Mouse (Mus musculus) spleen, adult 12 weeks (tissue): ENCODE results near the gene Micall1.

Source experiments
- DNase-seq: peaks from one replicate; pipeline ENCODE4 v3.0.0; 2022; ENCODE audit warnings: low spot score

Micall1 gene

DNA sequence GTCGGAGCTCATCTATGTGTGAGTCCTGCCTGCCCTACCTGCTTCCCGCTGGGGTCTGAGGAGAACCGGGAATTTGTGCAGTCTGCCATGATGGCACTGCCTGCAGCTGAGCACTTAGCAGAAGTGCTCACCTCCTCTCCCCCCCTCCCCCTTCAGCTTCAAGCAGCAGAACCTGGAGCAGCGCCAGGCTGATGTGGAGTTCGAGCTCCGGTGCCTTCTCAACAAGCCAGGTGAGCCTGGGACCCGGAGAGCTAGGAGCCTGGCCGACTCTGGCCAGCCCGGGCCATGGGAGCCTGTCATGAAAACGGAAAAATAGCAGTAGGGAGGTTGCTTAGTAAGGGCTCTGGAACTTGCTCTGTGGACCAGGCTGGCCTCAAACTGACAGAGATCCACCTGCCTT lies 22.1 kb downstream of the Micall1 start:
- DNase-seq, result no peak

DNA sequence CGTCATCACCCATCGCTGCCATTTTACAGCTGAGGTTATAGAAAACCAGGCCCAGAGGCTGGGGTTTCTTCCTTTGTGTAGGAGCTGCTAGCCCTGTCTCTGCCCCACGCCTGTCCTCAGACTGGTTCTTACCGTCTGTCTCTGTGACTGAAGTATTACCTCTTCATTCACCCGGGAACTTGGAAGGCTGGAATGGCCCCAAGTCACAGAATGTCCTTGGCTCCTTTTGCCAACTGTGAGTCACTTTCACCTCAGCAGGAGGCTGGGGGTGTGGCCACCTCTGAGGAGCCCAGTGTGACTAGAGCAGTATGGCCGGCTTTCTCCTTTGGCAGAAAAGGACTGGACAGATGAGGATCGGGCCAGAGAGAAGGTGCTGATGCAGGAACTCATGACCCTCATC lies 22.7 kb downstream of the Micall1 start:
- no peak for DNase-seq

DNA sequence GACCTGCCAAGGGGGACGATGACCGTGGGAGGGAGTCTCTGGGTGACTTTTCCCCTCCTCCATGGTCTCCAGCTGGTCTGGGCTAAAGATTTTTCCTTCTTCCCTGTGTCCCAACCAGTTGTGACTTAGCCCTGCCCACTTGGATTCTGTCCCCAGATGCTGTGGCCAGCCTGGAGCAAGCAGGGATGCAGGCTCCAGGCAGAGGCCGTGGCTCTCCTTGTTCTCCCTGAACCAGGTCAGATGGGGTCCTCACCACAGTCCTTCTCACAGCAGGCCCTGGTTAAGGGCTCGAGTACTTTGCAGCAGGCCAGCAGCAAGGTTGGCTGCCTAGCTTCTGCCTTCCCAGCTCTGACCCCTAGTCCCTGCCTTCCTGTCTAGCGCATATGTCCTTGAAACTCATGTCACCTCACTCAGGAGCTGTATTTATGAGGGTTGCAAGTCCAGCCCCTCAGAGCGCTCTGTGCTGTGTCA lies 24.5 kb downstream of the Micall1 start:
- DNase-seq, result no peak

DNA sequence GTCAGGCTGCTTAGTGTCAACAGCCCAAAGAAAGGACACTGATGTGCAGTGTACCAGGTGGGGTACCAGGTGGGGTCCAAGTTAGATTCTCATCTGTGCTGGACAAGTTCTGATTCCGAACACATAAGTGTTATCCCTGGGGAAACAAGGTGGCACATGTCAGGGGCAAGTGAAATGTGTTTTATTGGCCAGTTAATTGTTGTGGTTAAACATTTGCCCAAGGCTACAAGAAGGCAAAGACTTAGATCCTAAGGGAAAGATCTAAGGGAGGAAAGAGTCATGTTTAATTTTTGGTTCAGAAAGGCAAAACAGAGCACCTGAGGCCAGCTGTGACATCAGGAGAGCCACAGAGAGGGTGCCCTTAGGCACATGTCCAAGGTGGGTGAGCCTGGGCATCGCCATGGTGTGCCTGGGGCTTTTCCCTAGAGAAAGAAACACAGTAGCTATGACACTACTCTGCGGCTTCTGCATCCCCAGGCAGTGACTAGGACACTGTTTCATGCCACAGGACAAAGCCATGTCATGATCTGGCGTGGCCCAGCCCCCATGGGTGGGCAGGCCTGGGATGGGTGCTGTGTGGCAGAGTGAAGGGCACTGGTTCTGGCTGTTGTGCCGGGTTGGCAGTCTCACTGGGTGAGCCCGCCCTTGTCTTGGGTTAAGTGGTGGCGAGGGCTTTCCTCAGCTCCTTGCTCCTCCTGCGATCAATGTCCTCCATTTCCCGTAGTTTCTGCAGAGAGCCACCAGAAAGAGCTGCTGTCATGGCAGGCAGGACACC lies 26.0 kb downstream of the Micall1 start:
- no peak for DNase-seq

DNA sequence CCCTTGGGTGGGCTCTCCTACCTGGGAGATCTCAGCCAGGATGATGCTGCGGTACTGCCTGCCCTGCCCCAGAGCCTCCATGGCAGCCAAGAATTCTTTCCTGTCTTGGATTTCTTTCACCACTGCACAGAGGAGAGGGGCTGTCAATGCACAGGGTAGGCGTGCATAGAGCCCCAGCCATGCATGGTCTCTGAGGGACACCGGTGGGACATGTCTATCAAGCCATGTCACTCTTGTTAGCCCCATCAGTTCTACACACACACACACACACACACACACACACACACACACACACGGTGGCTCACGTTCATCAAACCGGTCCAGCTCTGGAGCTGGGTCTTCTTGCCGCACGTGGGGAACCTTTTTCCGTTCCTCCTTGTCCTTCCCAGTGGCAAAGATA lies 26.6 kb downstream of the Micall1 start:
- no peak for DNase-seq

DNA sequence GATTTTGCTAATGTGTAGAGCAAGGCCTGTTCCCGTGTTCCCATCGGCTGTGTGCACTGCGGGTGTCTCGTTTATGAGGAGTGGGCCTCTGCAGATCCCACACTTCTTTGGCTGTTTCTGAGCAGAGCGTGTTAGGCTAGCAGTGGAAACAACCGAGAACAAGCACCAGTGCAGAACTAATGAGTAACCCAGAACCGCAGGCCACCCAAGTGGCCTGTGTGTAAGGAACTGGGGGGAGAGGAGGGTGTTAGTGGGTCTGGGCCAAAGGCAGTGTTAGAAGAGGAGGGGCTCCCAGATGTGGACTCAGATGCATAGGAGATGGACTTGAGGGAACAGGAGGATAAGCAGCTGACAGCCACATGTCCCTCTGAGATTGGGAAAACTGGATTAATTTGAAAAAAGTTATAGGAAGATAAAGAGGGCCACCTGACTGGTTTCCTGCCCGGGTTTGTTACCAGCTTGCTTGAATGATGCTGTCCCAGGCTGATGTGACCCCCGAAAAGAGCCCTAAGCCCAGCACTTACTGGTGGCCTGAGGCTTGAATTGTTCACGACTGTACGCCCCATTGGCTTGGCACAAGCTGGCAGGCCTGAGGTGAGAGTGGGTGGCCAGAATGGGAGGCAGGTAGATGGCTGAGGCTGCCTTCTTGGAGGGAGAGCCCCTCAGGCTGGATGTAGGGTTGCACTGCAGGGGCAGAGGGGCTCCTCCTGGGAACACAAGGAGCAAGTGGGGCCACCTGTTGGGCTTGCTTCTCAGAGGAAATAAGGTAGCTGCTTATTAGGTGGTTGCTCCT lies 27.3 kb downstream of the Micall1 start:
- DNase-seq, result no peak

DNA sequence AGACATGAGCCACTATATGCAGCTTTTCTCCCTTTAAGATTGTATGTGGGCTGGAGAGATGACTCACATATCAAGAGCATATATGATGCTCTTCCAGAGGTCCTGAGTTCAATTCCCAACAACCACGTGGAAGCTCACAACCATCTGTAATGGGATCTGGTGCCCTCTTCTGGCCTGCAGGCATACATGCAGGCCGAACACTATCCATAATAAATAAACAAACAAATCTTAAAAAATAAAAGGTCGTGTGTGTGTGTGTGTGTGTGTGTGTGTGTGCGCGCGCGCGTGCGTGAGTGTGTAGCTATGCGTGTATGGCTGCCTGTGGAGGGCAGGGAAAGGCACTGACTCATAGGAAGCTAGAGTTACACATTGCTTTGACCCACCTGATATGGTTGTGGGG lies 30.9 kb downstream of the Micall1 start:
- DNase-seq, result no peak

DNA sequence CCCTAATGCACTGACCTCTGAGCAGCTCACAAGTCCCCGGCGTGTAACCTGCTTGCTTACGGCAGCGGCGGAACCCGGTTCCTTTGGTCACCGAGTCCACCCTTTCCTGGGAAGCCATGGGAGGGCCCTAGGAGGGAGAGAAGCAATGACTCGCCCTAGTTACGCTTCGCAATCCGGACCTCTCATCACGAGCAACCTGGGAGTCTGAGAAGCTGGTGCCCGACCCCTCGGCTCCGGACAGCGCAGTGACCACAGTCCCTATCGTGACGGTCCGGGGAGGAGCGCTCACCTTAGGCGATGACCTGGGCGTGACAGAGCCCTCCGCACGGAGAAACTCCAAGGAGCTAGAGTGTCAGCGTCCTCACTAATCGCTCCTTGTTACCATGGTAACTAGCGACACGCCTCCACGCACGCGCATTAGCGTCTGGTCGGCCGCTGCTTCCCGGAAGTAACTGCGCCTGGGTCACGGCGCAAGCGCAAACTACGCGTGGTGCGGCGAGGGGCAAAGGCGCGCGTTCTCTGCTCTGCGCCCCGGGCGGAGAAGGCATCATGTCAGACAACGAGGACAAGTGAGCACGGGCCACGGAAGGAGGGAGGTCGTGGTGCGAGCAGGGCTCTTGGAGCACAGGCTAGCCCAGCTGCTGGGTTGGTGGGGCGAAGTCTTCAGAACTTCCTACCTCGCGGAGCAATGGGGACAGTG lies 32.3 kb downstream of the Micall1 start, which contains the start of the genes Polr2f and 1700088E04Rik:
Gene Polr2f, plus strand, starts transcription at position 144 of the 700 bp plus-strand sequence.
Gene 1700088E04Rik, minus strand, starts transcription at position 388 of the 700 bp plus-strand sequence.
- DNase-seq, result peak; percentile 89

DNA sequence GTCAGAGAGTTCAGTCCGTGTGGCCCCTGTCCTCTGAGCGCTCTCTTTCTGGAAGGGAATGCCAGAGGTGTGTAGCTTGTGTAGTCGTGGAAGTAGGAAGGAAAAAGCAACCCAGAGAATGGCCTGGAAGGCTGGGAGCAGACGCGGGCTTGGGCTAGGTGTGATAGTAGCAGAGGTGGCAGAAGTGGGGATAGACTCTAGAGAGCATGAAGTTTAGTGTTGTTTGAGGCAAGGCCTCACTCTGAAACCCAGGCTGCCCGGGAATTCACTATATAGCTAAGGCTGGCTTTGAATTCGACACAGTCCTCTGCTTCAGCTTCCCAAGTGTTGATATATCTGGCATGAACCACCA lies 32.8 kb downstream of the Micall1 start:
- DNase-seq, result no peak

DNA sequence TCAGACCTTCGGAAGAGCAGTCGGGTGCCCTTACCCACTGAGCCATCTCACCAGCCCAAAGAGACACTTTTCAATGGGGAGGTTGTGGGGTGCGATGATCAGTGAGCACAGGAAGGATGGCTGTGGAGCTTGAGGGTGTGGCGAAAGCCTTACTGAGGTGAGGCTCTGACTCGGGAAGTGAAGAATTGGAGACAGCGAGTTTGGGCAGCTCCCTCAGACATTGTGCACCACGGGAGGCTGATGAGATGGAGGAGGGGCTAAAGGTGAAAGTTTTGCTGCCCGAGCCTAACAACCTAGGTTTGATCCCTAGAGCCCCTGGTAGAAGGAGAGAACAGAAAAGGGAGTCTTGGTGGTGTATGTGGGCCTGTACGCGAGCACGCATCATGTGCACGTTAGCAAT lies 34.6 kb downstream of the Micall1 start:
- no peak for DNase-seq

DNA sequence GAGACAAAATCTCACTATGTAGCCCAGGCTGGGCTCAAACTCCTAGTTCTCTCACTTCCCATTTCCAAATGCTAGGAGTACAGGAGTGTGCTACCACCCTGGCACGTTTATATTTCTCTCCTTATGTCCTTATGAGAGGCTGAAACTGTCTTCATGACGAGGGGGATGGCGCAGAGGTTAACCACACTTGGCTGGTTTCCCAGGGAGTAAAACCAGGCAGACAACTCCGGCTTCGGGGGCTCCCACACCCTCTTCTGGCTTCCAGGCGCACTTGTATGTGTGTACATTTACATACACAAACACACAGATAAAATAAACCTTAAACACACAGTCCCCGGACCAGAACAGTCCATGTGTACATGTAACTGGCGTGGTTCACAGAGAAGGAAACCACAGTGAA lies 35.3 kb downstream of the Micall1 start:
- DNase-seq, result no peak

DNA sequence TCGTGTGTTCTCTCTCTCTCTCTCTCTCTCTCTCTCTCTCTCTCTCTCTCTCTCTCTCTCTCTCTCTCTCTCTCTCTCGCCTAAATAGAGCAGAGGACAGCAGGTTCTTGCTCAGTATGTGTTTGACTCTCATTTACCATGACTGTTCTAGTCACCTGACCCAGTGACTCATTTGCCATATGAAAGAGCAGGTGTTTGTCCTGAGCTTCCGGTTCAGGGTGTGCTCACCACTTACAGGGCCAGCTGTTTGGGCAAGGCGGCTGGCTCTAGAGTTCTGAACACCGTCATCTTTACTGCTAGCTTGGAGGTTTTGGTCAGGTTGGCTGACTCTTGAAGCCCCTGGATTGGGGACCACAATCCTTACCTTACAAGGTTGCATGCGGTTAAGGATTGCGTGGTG lies 36.8 kb downstream of the Micall1 start:
- no peak for DNase-seq

DNA sequence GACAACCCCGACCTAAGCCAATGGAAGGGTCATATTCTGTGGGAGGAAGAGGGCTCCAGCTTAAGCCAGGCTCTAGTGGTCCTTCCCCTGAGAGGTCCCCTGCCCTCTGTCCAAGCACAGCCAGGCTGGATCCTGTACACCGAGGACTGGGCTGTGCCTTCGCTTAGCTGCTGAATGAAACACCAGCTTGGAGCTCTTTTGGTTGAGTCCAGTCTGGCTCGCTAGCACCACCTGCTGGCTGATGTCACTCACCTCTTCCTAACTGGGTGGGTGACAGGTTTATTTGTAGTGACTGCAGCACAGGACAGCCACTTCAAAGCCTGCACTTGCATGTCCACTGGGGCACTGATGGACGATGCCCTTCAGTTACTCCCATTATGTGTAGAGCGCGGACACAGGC lies 39.8 kb downstream of the Micall1 start:
- DNase-seq, result peak; percentile 66

DNA sequence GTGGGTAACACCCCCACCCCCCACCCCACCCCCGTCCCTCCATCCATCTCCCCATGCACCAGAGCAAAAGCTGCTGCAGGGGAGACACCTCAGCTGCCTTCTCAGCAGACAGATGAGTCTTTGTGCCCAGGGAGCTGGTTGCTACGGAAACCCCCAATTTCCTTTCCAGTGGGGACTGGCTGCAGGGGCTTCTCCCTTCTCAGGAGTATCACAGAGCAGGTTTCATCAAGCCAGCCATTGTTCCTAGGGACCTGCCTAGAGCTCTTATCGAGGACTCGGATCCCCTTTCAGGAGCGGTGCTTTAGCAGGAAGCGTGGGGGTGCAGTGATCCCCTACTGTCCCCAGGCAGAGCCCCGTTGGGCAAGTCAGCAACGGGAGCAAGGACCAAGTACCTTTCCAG lies 43.2 kb downstream of the Micall1 start:
- no peak for DNase-seq

DNA sequence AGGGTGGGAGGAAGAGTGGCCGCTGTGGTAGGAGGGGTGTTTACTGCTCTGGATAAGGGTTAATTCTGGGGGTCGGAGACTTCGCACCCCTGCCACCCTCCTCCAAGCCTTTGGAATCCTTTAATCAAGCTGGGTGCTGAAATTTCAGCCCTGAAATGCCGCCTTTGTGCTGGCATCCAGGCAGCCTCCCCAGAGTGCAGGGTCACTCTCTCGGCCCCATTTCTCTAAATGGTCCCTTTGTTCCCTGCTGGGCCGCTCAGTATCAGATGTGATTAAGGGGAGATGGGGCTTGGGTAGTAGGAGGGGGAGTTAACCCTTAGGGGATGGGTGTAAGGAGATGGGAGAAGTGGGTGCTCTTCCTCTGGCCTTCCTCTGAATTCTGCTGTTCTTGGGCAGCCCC lies 44.0 kb downstream of the Micall1 start:
- DNase-seq, result no peak

DNA sequence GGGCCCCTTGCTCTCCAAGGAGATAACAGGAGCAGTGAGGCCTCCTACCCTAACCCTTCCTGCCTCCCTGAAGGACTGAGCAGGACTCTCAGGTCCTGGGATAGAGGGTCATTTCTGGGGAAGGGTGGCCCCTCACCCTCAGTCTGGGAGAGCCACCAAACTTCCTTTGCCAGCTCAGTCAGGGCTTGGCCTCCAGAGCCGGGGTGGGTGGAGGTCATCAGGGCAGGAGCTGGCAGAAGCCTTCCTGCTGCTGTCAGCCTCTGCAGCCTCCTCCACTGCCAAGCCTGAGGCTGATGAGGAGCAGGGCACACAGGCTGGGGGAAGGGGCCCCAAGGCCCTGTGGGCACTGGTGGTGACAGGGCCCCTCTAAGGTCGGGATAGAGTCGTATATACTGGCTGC lies 46.9 kb downstream of the Micall1 start:
- DNase-seq, result no peak

DNA sequence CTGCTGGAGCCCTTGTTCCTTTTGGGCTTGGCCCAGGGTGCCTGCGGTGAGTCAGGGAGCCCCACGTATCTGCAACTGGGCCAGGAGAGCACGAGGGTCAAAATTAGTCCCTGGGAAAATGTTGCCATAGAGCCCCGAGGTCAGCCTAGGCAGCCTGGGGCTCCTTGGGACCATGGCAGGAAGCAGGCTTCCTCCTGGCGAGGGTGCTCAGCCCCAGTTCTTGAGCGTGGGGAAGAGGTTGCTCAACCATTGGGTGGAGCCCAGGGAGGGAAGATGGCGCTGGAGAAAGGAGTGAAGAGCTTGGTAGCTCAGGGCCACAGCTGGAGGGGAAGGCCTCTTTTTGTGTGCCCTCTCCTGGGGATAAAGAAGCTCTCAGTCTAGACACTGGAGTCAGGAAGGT lies 53.6 kb downstream of the Micall1 start:
- no peak for DNase-seq

DNA sequence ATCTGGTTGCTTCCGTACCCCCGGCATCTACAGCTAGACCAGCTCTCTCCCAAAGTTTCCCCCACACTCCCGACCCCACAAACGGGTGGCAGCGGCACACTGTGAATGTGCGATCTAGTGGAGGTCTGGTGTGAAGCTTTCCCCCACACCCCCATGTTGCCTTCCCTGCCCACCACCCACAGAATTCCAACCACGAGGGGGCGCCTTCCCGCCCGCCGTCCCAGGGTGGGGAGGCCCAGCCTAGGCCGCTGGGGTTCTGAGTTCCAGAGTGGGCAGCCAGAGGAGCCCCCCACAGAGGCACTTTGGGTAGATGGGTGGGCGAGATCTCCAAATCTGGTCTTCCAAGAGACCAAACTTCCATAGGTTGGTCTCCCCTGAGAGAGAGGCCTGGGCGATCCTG lies 54.1 kb downstream of the Micall1 start:
- DNase-seq, result no peak

DNA sequence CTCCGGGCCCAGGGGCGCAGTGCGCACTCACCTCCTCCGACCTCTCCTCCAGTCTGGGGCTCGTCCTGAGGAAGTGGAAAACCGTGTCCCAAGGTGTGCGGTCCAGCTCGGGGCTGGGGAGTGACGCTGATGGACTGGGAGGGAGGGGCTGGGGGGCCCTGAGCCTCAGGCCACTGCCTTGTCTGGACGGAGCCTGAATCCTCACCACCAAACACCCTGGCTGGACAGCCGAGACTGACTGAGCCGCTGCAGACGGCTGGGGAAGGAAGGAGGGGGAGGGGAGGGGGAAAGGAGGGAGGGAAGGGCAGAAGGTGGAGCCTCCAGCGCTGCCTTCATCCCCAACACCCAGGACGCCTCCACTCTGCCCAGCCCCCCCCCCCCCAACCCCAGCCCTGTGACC lies 55.6 kb downstream of the Micall1 start:
- no peak for DNase-seq

DNA sequence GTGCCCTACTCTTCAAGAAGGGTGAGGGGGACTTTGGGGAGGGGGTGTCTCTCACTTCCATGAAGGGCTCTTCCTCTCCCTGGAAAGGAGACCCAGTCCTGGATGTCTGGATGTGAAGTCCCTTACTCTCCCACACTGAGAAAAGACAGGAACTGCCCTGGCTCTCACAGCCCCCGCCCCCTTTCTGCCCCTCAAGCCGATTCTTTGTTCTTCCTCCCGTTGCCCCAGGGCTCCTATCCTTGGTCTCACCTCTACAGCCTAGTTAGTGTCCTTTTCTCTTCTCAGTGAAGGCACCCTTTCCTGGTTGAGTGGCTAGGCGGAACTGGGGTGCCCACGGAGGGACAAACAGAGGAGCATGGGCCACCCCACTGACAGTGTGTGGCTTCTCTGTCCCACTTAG lies 56.4 kb downstream of the Micall1 start, which contains the start of gene Sox10:
Gene Sox10, minus strand, starts transcription at position 101 of the 400 bp plus-strand sequence.
- DNase-seq, result no peak

DNA sequence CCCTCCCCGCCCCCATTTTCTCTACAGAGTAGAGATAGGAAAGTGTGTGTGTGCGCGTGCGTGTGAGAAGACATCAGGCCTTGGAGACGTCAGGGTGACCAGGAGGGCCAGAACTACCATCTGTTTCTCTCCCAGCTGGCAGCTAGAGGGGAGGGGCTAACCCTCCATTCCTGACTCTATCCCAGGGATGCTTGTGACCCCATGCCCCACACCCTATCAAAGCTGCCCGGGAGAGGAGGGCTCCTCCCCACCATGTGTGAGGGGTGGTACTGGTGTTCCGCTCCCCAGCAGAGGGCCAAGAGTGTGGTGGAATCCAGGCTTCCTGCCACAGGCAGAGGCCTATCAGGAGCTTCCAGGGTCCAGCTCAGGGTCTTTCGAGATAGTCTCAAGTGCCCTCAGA lies 58.0 kb downstream of the Micall1 start:
- no peak for DNase-seq

DNA sequence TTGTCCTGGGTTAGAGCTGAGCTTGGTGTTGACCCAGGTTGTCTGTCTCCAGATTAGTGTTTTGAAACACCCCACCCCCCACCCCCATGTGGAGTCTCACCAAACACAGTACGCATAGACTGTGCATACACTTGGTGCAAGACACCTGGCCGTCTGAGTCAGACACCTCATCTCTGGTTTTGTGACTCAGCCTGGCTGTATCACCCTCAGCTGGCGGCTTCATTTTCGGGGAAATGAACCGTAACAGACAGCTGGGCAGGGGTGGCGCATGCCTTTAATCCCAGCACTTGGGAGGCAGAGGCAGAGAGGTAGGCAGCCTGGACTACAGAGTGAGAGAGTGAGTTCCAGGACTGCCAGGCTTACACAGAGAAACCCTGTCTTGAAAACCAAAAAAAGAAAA lies 68.2 kb downstream of the Micall1 start:
- DNase-seq, result no peak

DNA sequence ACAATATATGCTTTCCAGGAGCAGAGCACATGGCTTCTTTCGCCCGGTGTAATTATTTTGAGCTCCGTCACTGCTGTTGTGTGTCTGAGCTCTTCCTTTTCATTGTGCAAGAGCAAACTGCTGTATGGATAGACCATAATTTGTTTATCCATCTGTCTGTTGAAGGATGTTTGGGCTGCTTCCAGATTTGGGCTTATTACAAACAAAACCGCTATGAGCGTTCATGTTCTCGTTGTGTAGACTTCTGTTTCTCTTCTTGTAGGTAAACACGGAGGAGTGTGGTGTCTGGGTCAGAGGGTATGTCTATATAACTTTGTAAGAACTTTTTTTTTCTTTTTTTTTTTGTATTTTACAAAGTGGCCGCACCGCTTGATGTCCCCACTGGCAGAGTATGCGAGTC lies 76.5 kb downstream of the Micall1 start:
- DNase-seq, result no peak
